Mouse (Mus musculus) neural tube, embryonic 10.5 days (tissue): ENCODE measurements at regions not wholly inside any gene's neighbourhood (a gene's known extent, or its start where the extent isn't known, plus 50 kb on each side); places are given as distances from the start of the nearest gene placed in this dataset.

Experiments used
- DNase-seq: peaks from one replicate; pipeline ENCODE4 v3.0.0-alpha.2; 2017; ENCODE audit warnings: low spot score; ENCODE audit errors: extremely low spot score

DNA sequence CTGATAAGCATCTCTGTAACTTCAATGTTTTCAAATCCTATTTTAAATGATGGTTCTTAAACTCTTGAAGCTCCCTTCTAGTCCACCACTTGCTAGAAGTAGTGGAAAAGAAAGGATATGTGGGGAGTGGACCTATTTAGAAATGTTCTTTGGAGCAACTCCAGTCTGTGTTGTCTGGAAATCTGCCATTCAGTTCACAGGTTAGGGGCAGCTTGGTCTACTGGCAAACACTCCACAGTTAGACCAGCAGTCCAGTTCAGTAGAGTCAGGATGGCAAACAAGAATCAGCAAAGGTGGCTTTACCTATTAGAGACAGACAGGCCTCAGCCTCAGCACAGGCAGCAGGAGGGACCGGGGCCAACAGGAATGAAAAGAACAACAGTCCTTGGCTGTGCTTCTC lies 67.3 kb upstream of the Dpyd start:
- DNase-seq: no peak

DNA sequence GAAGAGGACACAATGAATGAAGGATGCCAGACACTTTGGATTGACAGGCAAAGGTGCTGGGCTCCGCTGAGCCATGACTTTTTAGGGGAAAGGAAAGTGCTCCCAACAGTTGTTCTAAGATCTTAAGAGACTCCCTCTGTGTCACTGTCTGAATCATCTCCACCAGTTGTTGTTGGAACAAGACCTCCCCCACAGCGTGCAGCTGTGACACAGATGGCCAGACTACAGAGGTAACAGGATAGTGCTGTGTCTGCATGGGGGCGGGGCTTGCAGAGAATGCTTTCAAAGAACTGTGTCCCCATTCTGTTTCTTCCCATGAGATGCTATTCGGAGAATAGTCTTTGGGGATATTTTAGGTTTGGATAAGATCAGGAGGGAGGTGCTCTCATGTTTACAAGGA lies 61.7 kb upstream of the Dpyd start:
- DNase-seq: peak; percentile 66

DNA sequence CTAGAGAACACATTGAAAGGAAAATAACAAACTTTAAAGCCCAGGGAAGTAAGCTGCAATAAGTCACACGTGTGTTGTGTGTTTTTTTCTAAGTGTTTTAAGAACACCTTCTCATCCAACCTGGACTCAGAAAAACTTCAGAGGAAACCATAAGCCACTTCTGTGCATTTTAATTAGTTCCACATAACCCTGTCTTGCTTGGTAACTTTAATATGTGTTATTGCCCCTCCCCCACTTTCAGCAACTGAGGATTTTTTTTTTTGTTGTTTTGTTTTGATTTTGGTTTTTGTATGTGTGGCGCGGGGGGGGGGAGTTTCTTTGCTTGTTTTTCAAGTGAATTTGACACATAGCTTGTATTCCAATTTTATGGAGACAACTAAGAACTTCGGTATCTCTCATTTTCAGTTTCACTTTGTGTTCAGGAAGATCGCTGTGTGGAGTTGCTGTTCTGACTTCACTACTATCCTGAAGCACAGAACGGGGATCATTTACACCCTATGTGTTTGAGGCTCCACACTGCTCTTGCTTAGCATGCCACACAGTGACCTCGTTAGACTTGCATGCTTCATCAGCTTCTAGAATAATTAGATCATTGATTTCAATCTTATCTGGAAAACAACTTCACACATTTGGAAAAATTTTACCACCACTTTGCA lies 54.2 kb upstream of the Dpyd start:
- no peak for DNase-seq

DNA sequence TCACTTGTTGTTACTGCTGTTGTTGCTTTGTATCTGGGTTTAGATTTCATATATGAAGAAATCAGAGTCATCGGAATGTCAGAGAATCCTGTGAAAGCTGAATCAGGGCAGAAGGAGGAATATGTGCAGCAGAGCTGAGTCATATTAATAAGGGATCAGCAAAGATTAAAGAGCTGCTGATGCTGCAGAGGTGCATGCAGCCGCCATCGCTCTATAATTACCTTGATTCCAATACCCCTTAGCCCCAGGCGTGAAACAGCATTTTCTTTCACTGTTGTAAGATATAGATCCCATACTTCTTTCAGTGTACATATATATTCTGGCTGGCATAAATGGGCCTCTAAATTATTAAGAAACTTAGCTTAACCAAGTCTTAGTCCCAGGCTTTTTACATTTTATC lies 51.1 kb upstream of the Dpyd start:
- DNase-seq: no peak

DNA sequence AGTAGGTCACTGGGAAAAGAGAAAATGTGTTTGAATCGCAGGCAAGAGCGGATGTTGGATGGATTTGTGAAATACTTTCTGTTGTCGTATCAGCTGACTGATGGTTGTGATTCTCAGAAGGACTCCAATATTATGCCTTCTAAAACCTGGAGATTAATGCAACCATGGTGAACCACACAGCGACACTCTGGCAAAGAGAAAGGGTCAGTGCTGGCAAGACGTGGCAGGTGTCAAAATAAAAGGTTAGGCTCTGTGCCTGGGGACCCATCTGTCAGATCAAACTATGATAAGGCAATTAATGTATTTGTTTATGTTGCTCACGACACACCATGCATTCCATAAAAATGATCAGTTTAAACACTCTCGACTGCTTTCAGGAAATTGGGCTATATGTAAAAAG lies 50.0 kb upstream of the Dpyd start:
- DNase-seq: no peak
